Mouse (Mus musculus) testis, postnatal 10 days (tissue): ENCODE results near the gene Arhgap6.

Experiments used
- DNase-seq: peaks from one replicate; pipeline ENCODE4 v3.0.0; 2021; ENCODE audit warnings: low spot score

The Arhgap6 gene

DNA sequence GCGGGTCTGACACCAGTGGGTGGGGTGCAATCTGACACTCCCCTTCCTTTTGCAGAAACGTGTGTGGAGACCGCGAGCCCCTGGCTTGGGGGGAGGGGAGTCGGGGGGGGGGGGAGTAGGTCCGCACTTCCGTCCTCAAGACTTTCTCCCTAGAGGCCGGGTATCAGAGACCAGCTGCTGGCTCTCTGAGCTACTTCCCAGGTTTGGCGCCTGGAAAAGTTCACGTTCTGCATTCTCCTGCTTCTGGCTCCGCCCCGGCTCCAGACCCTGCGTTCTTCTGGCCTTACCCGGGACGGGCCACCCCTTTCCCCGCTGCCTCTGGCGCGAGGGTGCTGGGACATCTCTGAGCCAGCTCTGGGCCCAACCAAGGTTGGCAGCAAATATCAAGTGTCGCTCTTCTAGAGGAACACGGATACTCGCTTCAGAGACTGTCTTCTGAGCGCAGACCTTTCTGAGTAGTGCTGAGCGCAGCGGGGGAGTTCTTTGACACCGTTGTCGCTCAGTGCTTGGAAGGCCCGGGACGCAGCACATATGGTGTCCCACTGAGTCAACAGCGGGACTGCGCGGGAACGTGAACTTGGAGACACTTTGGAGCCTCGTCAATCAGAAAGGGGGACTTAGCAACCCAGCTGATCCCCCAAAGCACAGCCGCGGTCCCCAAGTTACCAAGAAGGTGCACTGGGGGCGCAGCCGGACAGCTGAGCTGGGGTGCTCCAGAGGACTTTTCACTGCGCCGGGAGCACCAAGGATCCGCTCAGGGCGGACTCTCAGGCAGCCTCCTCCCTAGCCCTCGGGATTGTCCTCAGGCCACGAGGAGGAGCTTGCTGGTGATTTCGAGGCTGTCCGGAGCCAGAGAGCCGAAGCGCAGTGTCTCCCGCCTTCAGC is at the start of gene Arhgap6:
TSS of gene Arhgap6 (plus strand) at position 126 of the 885 bp plus-strand sequence.
- peak; percentile 38 for DNase-seq

DNA sequence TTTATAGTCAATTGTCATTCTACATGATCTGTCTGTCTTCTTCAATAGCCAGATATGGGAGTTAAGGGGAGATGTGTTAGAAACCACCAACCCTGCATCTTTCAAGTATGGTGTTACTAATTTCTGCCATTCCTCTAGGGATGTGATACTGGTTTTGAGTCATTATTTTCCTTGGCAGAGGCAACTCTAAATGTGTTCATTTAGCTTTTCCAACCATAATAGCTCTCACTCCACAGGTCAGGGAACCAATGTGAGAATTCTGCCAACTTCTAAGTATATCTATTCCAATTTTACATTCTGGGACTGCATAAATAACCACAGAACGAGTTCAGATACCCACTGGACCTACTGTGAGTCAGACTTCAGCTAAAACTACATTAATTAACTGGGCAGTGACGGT is 47.9 kb upstream of the Arhgap6 start:
- DNase-seq: no peak

DNA sequence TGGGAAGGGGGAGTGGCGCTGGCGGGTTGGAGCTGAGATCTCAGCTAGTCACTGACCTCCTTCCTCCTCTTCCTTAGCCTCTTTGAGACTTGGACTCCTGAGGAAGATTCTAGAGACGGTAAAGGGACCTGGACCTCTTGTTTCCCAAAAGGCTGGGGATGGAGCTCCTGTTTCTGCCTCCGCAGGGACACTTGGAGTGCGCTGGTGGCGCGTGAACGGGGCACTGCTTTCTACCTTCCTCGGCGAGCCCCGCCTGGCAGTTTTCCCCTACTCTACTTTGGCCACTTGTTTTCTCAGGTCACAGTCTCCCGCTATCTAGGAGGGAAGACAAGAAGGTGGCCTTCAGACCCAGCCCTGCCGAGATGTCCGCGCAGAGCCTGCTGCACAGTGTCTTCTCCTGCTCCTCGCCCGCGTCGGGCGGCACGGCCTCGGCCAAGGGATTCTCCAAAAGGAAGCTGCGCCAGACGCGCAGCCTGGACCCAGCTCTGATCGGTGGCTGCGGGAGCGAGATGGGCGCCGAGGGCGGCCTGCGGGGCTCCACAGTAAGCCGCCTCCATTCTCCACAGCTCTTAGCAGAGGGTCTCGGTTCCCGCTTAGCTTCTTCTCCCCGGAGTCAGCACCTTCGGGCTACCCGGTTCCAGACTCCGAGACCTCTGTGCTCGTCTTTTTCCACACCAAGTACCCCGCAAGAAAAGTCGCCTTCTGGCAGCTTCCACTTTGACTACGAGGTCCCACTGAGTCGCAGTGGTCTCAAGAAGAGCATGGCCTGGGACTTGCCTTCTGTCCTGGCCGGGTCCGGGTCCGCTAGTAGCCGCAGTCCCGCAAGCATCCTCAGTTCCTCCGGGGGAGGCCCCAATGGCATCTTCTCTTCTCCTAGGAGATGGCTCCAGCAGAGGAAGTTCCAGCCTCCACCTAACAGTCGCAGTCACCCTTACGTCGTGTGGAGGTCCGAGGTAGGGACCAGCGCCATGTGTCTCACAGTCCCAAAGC is 1.3 kb downstream of the Arhgap6 start:
- DNase-seq: peak; percentile 33

DNA sequence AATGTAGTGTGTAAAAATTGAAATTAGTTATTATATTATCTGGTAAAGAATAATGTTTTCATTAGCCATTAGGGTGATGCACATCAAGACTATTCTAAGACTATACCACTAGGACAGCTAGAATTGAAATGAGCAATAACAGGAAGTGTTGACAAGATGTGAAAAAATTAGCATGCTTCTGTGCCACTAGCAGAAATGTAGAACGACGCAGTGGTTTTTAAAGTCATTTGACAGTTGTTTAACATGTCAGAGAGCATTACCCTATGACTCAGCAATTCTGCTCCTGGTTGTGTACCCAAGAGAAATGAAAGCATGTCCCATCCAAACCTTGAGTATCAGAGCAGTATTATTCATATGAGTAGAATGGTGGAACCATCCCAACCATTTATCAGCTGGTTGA is 9.8 kb downstream of the Arhgap6 start:
- DNase-seq: no peak

DNA sequence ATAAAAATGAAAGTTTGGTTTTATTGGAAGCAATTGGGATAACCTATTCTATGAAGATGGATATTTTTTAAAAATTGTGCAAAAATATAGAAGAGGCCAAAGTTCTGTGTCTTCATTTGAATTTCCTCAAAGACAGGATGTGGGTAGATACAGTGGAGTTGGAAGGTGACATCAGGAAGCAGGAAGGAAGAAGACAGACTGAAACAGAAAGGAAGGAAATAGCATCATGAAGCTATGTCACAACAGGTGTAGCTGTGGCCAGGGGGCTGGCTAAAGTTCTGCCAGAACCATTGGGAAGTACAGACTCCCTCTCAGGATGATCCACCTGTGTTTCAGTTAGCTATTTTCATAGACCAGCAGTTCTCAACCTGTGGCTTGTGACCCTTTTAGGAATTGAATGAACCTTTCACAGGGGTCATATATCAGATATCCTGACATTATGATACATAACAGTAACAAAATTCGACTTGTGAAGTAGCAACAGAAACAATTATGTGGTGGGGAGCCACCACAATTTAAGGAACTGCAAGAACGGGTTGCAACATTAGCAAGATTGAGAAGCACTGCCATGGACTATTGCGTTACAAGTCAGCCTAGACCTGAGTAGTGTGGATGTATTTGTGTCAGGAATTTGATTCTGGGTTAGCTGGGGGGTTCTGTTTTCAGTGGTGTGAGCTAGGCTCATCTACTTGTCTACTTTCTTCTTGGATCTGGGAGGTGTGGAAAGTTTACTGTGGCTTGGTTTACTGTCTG is 15.8 kb downstream of the Arhgap6 start:
- no peak for DNase-seq

DNA sequence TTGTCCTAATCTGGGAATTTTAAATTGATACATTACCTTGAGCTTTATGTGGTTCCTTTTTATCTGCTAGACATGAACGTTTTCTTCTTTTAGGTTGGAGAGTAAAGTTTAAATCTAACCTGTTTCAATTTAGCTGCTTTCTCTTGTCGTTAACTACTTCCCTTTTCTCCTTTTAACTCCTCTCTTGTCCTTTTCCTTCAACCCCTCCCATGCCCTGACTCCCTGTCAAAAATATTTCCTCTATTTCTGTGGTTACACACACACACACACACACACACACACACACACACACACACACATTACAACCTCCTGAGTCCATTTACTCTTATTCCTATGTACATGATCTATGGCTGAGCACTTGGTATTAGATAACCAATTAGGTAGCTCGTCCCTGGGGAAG is 24.0 kb downstream of the Arhgap6 start:
- no peak for DNase-seq

DNA sequence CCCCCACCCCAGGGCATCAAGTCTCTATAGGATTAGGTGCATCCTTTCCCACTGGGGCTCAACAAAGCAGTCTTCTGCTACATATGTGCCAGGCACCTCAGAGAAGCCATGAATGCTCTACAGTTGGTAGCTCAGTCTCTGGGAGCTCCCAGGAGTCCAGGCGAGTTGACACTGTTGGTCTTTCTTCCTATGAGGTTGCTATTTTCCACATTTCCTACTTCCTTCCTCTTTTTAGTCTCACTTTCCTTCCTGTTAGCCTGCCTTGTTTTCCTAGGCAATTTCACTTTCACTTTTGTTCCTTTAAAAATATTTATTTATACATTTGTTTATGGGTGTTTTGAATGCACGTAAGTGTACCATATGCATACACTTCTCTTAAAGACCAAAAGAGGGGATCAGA is 29.3 kb downstream of the Arhgap6 start:
- no peak for DNase-seq

DNA sequence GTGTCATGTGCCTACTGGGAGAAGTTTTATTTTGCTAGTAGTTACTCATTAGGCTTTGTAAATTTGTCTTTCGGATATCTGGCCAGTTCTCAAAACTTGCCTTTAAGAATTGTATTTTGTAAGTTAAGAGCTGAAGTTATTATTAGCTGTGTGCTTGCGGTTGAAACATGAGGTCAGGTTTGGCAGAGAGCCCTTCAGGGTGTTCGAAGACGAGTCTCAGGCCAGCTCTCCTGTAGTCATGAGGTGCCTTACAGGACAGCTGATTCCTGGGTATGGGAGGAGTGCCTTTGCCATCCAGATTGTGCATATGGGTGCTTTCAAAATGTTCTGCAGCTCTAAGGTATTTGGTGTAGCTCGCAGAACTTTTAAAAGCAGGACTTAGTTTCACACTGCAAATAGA is 37.4 kb downstream of the Arhgap6 start:
- no peak for DNase-seq

DNA sequence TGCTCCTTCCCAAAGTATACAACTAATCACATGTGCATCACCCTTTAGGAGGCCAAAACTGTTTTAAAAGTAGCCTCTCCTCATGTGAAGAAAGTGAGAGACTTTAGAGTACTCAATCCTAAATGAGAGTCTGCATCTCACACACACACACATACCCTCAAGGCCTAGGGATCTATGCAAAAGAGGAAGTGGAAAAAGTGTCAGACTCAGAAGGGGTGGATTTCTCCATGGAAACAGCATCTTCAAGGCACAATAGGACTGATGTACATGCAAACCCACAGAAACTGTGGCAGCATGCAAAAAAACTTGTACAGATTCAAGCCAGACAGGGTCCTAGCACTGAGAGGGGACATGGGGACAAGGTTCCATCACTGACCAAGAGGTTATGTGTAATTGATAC is 53.2 kb downstream of the Arhgap6 start:
- DNase-seq: no peak

DNA sequence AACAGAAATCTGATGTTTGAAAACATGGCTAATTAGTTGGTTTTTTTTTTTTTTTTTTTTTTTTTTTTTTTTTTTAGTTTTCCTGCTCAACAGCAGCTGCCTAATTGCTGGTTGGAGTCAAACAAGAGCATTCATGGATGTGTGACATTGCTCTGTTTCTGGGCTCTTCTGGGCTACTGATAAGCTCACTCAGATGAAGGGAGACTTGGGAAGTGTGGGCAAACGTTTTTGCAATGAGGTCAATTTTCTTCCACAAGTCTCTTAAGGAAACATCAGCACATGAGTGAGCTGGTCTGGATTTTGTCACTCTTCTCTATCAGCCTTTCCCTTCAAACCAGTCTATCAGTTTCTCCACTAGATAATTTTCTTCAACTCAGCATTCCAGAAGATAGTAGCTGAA is 79.8 kb downstream of the Arhgap6 start:
- DNase-seq: no peak

DNA sequence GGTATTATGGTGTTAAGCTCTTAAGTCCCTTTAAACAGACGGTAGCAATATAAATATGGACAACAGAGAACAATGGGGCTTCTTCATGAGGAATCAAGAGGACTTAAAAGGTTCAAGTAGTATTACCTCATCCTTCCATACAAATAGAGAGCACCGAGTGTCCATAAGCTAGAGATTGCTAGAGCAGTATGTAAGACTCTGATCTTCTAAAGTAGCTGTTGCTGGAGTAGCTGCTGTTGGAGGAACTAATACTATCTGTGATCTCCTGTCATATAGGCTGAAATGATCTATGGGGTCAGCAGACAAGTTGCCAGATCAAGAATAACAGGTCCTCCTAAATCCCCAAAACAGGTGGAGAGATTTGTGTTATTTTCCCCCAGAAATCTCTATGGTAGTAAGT is 108.7 kb downstream of the Arhgap6 start:
- no peak for DNase-seq

DNA sequence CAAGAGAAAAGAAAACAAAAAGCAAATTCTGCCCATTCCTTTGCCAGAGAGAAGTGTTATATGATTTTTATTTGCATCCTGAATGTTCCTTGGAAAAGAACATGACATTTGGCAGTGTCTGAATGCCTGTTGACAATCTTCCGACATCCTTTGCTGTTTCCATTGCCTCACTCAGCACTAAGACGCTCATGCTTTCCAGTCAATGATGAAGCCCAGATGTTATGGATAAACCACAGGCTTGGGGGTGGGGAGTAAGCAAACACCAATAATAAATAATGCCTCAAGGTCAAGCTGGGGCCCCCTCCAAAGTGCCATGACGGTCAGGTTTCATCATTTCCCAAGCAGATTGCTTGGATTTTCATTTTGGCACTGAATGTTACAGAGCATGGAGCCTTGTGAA is 109.2 kb downstream of the Arhgap6 start:
- DNase-seq: no peak

DNA sequence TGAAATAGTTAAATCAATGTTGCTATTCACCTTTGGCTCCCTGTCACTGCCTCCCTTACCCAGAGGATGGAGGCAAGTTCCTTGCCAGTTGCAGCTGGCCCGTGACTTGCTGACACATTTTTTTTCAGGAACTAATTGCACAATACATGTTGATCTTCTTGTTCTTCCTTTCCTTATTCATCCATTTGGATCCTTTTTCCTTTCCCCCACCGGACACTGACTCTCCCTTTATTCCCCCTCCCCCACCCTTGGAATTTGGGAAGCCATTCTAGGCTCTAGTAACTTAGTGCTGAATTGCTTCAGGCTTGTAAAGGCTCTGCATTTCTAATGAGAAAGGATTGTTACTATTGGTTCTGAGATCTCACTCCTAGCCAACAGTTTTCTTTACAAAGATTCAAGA is 112.7 kb downstream of the Arhgap6 start:
- DNase-seq: no peak

DNA sequence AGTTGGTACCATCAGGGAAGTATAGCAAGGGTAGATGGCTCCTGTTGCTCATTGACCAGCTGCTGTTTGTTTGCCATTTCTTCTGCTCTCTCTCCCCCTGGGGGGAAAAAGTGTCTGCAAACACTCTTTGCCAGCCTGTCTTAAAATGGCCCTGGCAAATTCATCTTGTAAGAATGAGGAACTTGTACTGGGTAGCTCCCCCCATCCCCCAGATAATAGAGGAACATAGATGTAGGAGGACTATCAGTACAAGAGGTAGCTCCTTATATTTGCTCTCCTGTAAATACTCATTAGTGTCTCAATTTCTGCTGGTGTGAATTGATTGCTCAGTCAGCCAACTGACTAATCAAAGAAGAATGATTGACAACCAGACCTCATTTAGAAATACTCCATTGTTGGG is 118.6 kb downstream of the Arhgap6 start:
- no peak for DNase-seq

DNA sequence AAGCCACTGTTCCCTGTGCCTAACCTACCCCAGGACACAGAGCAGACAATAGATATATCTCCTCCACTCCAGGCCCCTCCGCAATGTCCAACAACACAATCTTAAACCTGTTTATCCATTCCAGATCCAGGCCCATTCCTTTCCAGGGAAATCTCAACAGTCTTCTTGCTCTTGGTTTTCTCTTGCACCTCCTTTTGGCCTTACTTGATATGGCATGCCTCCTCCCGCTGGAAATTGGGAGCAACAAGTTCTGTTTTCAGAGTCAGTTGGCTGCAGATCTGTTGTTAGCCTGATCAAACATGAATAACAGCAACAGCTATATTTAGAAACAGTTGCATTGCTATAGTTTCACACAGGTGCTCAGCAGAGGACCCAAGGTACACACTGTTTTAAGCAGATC is 126.0 kb downstream of the Arhgap6 start:
- no peak for DNase-seq

DNA sequence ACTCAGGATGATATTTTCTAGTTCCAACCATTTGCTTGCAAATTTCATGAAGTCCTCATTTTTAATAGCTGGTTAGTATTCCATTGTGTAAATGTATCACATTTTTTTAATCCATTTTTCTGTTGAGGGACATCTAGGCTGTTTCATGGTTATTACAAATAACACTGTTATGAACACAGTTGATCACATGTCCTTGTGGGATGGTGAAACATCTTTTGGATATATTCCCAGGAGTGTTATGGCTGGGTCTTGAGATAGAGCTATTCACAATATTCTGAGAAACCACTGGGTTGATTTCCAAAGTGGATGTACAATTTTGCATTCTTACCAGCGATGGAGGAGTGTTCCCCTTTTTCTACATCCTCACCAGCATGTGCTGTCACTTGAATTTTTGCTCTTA is 137.5 kb downstream of the Arhgap6 start:
- no peak for DNase-seq

DNA sequence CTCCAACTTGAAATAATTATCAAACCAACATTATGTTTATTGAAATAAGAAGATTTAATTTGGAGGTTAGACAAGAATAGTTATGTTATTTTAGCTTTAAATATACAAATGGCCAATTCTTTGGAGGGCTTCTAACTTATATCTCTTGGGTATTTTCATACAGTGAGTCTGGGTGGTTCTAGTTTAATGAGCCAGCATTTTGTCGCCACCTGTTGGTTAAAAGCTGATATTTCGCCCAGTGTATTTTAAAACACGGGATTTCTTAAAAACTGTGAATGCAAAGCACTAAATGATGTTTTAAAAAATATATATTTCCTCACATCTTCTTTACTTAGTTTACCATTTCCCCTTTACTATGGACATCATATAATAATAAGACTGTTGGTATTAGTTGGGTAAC is 140.5 kb downstream of the Arhgap6 start:
- no peak for DNase-seq

DNA sequence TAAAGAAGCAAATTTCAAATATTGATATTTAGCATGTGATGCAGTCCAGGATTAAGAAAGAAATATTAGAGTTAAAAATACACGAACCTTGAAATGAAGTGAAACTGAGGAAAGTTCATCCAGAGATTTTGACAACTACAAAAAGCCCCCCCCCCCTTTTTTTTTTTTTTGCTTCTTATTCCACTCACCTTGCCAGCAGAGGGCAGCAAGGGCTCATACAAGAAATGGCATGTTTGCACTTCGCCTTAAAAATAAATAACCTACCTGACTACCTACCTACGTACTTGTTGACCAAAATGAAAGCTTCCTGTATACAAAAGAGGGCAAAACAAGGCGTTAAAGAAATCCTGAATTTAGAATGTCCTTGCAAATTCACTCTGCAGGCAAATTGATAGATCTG is 143.0 kb downstream of the Arhgap6 start:
- peak; percentile 61 for DNase-seq

DNA sequence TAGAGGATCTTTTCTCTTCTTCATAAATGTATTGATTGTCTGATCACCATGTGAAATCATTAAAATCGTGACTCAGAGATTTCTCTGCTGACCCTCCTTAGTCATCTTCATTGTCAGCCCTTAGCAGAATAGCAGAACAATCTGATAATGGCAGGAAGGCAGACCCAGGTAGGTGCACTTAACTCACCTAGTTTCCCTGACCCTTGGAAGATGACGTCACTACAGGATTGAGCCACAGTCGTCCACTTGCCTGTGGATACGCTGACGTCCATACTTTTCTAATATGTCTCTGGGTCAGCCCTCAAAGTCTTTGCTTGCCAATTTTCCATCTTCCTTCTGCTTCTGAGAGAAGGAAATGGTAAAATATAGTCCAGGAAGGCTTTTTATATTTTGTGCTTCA is 146.8 kb downstream of the Arhgap6 start:
- DNase-seq: no peak

DNA sequence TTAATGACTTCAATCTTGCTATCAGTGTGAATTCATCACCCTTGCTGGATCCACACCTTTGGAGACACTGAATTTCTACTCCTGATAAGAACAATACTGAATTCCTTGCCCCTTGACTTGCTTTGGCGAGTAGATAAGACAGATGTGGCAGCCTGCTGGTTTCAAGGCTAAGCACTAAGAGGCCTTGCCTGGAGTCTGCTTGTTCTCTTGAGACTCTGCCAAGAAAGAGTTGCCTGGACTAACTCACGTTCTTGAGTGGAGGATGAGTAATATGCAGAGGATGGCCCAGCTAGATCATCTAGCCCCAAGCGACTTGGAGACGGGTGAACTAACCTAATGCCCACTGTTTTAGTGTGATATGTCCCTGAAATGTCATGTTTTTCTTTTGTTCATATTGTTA is 148.3 kb downstream of the Arhgap6 start:
- no peak for DNase-seq

DNA sequence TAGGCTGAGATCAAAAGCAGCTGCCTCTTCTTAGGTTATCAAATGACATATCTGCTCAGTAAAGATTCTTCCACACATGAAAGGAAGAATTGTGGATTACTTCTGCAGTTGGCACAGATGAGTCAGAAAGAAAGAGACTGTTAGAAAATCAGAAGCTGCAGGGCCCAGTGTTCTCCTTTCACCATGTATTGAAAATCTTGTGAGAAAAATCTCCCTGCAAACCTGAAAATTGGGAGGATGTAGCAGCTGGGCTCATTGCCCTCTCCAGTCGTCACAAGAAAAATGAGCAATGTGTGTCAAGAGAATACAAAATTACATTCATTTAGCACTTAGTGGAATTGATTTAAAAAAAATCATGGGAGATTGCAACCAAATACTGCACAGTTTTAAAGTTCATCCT is 180.5 kb downstream of the Arhgap6 start:
- DNase-seq: no peak

DNA sequence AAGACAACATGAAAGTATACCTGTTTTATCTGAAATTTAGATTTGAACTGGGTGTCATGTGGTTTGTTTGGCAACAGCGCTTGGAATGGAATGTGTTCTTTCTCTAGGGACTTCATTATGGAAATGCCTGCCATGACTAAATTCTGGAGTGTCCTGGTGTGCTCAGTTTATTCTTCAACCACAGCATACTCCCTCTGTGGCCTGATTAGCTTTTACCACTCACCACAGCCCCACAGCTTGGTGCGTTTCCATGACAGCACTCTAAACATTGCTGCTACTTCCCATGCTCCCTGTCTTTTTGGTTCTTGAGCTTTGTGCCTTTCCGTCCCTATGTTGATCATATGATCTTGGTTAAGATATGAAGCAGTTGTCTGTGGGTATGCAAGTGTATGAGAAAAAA is 182.9 kb downstream of the Arhgap6 start:
- no peak for DNase-seq
